Mouse (Mus musculus) thymus, adult 2 months (tissue): ENCODE measurements around the gene Cdk18.

ENCODE experiments used
- CTCF ChIP-seq: fragments of 200-500 bp; IDR thresholded peaks from 2 replicates; pipeline ENCODE4 v1.5.1; 2012; ENCODE audit warnings: mild to moderate bottlenecking, control low read depth, low read length, moderate library complexity, borderline replicate concordance; ENCODE audit not compliant: control insufficient read depth, poor library complexity, insufficient read depth; ENCODE audit errors: extremely low read depth
- POLR2A ChIP-seq: fragments of 200-500 bp; IDR thresholded peaks from 2 replicates; pipeline ENCODE4 v1.6.1; 2012; ENCODE audit warnings: mild to moderate bottlenecking, low read length, control low read depth, moderate library complexity; ENCODE audit not compliant: control insufficient read depth, poor library complexity, insufficient read depth; ENCODE audit errors: extremely low read depth

DNA sequence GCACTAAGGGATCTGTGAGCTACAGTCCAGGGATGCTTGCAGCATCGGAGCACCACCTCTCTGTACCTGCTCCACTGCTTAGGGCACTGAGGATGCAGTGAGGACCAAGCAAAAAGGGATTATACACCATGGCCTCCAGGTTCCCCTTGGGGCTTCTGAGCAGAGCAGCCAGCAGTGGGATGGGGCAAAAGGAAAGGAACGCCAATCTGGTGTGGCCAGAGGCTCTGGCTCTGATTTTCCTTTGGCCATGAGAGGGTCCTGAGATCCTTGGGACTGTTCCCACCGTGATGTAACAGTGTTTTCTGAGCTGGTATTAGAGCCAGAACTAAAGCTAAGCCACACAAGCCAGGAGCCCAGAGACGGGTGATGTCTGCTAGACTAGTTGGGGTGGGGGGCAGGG is 20.2 kb upstream of the Cdk18 start:
- no peak for TF ChIP-seq POLR2A
- no peak for TF ChIP-seq CTCF
